Mouse (Mus musculus) G1E (cell line): ENCODE data around the gene Atp8b4. TPM values are rescaled to one million over a fixed set of nuclear protein-coding genes. Genes with fewer than 3 reads are reported as not detected.

ENCODE experiments used
- ATAC-seq: 2 replicates; pipeline ENCODE4 v1.8.0; 2016; ENCODE audit warnings: mild to moderate bottlenecking; ENCODE audit not compliant: insufficient number of reproducible peaks, poor library complexity, low FRiP score, severe bottlenecking; ENCODE audit errors: extremely low read depth
- DNase-seq: peaks from one replicate; pipeline ENCODE4 v3.0.0; 2012; ENCODE audit warnings: low spot score
- H3K27me3 ChIP-seq: 2 replicates; pipeline ENCODE4 v1.6.1; 2012; ENCODE audit warnings: mild to moderate bottlenecking, low read length, inconsistent platforms; ENCODE audit not compliant: insufficient read depth
- H3K36me3 ChIP-seq: replicated peaks from 2 replicates; pipeline ENCODE3; 2012; ENCODE audit warnings: mild to moderate bottlenecking, inconsistent platforms
- H3K4me1 ChIP-seq: 2 replicates; pipeline ENCODE4 v1.6.1; 2012; ENCODE audit warnings: low read depth, low read length, inconsistent platforms, mixed read lengths; ENCODE audit not compliant: insufficient read depth
- H3K4me3 ChIP-seq: 2 replicates; pipeline ENCODE4 v1.5.1; 2012; ENCODE audit warnings: low read depth, mild to moderate bottlenecking, inconsistent platforms, low read length, moderate library complexity, mixed read lengths
- H3K9me3 ChIP-seq: replicated peaks from 2 replicates; pipeline ENCODE4 v1.6.1; 2012; ENCODE audit warnings: inconsistent platforms
- CTCF ChIP-seq: IDR thresholded peaks from 2 replicates; pipeline ENCODE4 v1.5.1; 2012; ENCODE audit warnings: low read depth, low read length, inconsistent platforms, mixed read lengths
- GATA1 ChIP-seq: IDR thresholded peaks from 2 replicates; pipeline ENCODE4 v1.6.1; 2012; ENCODE audit warnings: borderline replicate concordance, low read length, inconsistent platforms, mixed read lengths
- GATA2 ChIP-seq: IDR thresholded peaks from 2 replicates; pipeline ENCODE4 v1.6.1; 2012; ENCODE audit warnings: low read depth, low read length, inconsistent platforms, borderline replicate concordance
- POLR2AphosphoS5 ChIP-seq: IDR thresholded peaks from 2 replicates; pipeline ENCODE4 v1.6.1; 2012; ENCODE audit warnings: low read depth, low read length, inconsistent platforms; ENCODE audit not compliant: insufficient replicate concordance
- TAL1 ChIP-seq: conservative IDR thresholded peaks from 2 replicates; pipeline ENCODE4 v1.6.1; 2012; ENCODE audit warnings: low read depth, low read length, inconsistent platforms, mixed read lengths
- polyA plus RNA-seq: library from polyadenylated mRNA; stranded (reverse); fragments of >175 nt; gene quantifications from 2 replicates; pipeline ENCODE4 v1.2.3, GENCODE M21; 2012
- total RNA-seq, 2 experiments: library from RNA; stranded (forward) in 1 of 2; stranded (reverse) in 1 of 2; fragments of 200-1000 nt in 1 of 2; fragments of >200 nt in 1 of 2; fragmentation: Nextera tagmentation in 1 of 2; gene quantifications; 2 replicates each; pipeline ENCODE4 v1.2.3; 2014 to 2017

Gene Atp8b4
- total and polyA plus RNA-seq, 3 experiments = under 0.01 to 0.02 TPM; not detected in 1

DNA sequence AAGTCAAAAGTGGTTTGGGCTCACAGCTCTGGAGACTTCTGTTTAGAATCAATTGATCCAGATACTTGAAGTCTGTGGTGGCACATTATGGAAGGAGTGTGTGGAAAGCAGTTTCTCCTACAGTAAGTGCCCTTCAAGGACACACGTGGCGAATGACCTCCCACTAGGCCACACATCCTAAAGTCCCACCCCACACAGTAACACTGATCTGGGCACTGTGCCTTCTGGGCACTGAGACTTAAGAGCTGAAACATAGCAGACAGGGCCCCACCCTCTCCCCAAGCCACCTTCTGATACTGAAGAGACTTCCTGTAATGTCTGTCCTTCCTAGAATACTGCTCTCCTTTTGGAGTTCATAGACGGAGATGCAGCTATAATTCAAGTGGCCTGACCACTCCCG is 84.5 kb downstream of the Atp8b4 start:
- Histone ChIP-seq H3K4me3 (no peak overlapping the region), H3K36me3 (no peaks in the 10 kb centered on the region), H3K9me3 (no peaks in the 10 kb centered on the region), H3K27me3 (peaks cover 3% of the 10 kb centered on the region; the same call in 1 of the 2 replicates), H3K4me1 (no peaks in the 10 kb centered on the region)
- no peak for ATAC-seq
- TF ChIP-seq TAL1 = no peak
- no peak for TF ChIP-seq GATA2
- TF ChIP-seq CTCF = no peak
- TF ChIP-seq POLR2AphosphoS5 = no peak
- no peak for TF ChIP-seq GATA1
- no peak for DNase-seq

DNA sequence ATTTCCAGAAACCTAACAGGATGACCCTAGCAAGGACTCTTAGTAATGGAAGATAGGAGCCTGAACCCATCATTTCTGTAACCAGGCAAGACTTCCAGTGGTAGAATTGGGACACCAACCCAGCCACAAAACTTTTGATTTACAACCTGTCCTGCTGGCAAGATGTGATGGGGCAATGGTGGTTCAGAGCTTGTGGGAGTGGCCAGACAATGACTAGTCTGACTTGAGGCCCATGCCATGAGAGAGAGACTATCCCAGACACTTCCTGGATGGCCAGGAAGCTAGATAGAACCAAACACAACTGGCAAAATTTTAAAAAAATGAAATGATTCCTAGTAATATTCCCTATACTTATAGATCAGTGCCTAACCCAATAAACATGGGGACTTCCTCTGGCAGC is 87.7 kb downstream of the Atp8b4 start:
- no peak overlapping the region for H3K4me3 ChIP-seq
- DNase-seq (no peak), ATAC-seq (no peak)
- no peaks in the 10 kb centered on the region for H3K36me3 ChIP-seq
- H3K9me3 ChIP-seq = no peaks in the 10 kb centered on the region
- no peaks in the 10 kb centered on the region for H3K4me1 ChIP-seq
- peaks cover 3% of the 10 kb centered on the region; the same call in 1 of the 2 replicates for H3K27me3 ChIP-seq
- TF ChIP-seq GATA1 = no peak
- no peak for TF ChIP-seq GATA2
- no peak for TF ChIP-seq TAL1
- TF ChIP-seq POLR2AphosphoS5 = no peak
- TF ChIP-seq CTCF = no peak

DNA sequence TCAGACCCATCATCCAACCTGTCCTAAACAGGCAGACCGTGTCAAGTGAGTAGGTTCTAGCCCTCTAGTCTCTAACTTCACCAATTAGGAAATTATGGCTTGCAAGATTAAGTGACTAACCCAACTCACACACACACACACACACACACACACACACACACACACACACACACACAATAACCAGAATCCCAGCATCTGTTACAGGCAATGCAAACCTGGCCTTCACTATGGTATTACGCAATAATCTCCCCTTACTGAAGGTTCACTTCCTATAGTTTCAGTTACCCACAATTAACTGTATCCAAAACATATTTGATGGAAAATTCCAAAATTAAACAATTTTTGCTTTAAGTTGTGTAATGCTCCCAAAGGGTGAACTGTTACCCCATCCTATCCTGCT is 101.0 kb downstream of the Atp8b4 start:
- ATAC-seq (no peak), DNase-seq (no peak)
- no peaks in the 10 kb centered on the region for H3K27me3 ChIP-seq
- H3K9me3 ChIP-seq = no peaks in the 10 kb centered on the region
- TF ChIP-seq TAL1 (no peak), GATA1 (no peak), CTCF (no peak), GATA2 (no peak), POLR2AphosphoS5 (no peak)
- no peaks in the 10 kb centered on the region for H3K4me1 ChIP-seq
- no peak overlapping the region for H3K4me3 ChIP-seq
- no peaks in the 10 kb centered on the region for H3K36me3 ChIP-seq

DNA sequence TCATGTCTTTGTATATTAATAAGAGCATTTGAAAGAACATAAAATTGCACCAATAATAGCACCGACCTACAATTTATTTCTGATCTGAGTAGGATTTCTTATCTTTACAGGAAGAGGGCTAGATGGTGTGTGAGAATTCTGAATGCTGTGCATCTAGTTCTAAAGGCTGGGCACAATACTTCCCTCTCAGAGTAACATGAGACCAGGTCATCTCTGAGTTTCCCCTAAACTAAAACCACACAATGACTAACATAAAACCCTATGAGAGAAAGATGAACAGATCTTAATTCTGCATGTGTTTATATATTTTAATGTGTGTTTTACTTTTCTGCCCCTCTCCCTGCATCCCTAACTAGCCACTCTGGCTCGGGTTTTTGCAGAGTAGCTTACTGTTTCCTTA is 101.5 kb downstream of the Atp8b4 start:
- H3K4me1 ChIP-seq = no peaks in the 10 kb centered on the region
- no peaks in the 10 kb centered on the region for H3K36me3 ChIP-seq
- ATAC-seq = no peak
- H3K27me3 ChIP-seq = no peaks in the 10 kb centered on the region
- H3K4me3 ChIP-seq = no peak overlapping the region
- H3K9me3 ChIP-seq = no peaks in the 10 kb centered on the region
- no peak for TF ChIP-seq CTCF
- TF ChIP-seq GATA1 = no peak
- TF ChIP-seq POLR2AphosphoS5 = no peak
- no peak for DNase-seq

DNA sequence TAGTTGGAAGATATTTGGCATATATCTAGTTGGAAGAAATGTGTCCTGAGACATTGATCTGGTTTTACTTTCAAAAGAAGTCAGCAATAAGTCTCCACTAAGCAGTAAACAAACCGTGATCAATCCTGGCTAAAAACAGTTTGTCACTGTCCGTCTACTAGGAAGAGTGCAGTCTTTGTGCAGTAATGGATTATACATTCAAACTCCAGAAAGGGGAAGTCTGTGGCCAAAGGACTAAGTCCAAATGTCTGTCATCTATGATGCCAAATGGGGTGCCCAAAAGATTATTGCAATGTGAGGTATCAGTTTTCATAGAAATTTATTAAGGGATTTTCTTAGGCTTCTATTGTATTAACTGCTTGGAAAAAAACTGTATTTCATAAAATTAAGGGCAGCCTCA is 102.3 kb downstream of the Atp8b4 start:
- Histone ChIP-seq H3K36me3 (no peaks in the 10 kb centered on the region), H3K4me3 (no peak overlapping the region), H3K4me1 (no peaks in the 10 kb centered on the region), H3K27me3 (no peaks in the 10 kb centered on the region), H3K9me3 (no peaks in the 10 kb centered on the region)
- no peak for DNase-seq
- ATAC-seq = no peak
- TF ChIP-seq GATA1 (no peak), TAL1 (no peak), GATA2 (no peak), CTCF (no peak), POLR2AphosphoS5 (no peak)

DNA sequence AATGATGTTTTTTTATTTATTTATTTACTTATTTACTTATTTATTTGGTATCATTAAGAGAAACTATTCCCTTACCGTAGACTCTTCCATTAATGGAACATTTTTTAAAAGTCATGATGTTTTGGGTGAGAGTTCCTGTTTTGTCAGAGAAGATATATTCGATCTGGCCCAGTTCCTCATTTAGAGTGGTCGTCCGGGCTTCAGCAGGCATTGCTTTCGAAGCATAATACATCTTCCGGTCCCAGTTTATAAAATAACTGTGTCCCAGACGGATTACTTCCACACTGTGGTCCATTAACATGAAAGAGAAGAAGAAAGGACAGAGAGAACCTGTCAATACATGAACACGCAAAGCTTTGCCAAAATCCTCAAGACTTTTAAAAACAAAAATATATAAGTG is 103.0 kb downstream of the Atp8b4 start:
- ATAC-seq (no peak), DNase-seq (no peak)
- Histone ChIP-seq H3K27me3 (no peaks in the 10 kb centered on the region), H3K4me1 (no peaks in the 10 kb centered on the region), H3K9me3 (no peaks in the 10 kb centered on the region), H3K4me3 (no peak overlapping the region), H3K36me3 (no peaks in the 10 kb centered on the region)
- TF ChIP-seq POLR2AphosphoS5 (no peak), TAL1 (no peak), GATA2 (no peak), CTCF (no peak), GATA1 (no peak)
